Mouse (Mus musculus) layer of hippocampus, adult 2 months (tissue): ENCODE measurements around the gene Mprip. TPM values are rescaled to one million over a fixed set of nuclear protein-coding genes. Genes with fewer than 3 reads are reported as not detected.

Source experiments
- DNase-seq, 2 experiments: peaks; one replicate each; pipeline ENCODE4 v3.0.0; 2022; ENCODE audit warnings: low spot score in 2 of 2
- H3K27ac ChIP-seq: fragments of 200-600 bp; 2 replicates; pipeline ENCODE4 v1.8.1; 2022
- H3K4me3 ChIP-seq: fragments of 200-600 bp; 2 replicates; pipeline ENCODE4 v1.8.1; 2022; ENCODE audit warnings: mild to moderate bottlenecking
- CTCF ChIP-seq: fragments of 200-600 bp; conservative IDR thresholded peaks from 2 replicates; pipeline ENCODE4 v1.8.1; 2022; ENCODE audit warnings: antibody characterized with exemption, mild to moderate bottlenecking, moderate library complexity
- total RNA-seq, 2 experiments: library from RNA; stranded (reverse); gene quantifications; 2 replicates each; pipeline ENCODE4 v1.2.3; 2021

Mprip gene
- total RNA-seq, 2 experiments from 2014 or later: 288 to 302 TPM

GRCm38 (mm10) chr11:59780241-59780640, 119.1 kb downstream of the Mprip start:
- DNase-seq: no peak
- H3K27ac ChIP-seq: no peak overlapping the region; the same call in 1 of the 2 replicates
- no peak overlapping the region for H3K4me3 ChIP-seq
- no peak for TF ChIP-seq CTCF

GRCm38 (mm10) chr11:59782091-59782590, 121.0 kb downstream of the Mprip start:
- Histone ChIP-seq H3K4me3 (no peak overlapping the region), H3K27ac (no peak overlapping the region)
- TF ChIP-seq CTCF: no peak
- no peak for DNase-seq

- DNase-seq: no peak
- no peak overlapping the region for H3K27ac ChIP-seq
- no peak overlapping the region for H3K4me3 ChIP-seq
- TF ChIP-seq CTCF: no peak
Measured at GRCm38 (mm10) chr11:59783591-59783990, 122.5 kb downstream of the Mprip start.

GRCm38 (mm10) chr11:59786444-59787198, 125.5 kb downstream of the Mprip start:
- DNase-seq: no peak
- TF ChIP-seq CTCF: no peak
- Histone ChIP-seq H3K4me3 (peak overlapping the region; percentile 51), H3K27ac (no peak overlapping the region)

- Histone ChIP-seq H3K4me3 (peak within 1 kb of the TSS; percentile 51), H3K27ac (no peak within 1 kb of the TSS)
- TF ChIP-seq CTCF: no peak; the same call in 1 of the 2 replicates
- DNase-seq: no peak
Measured at GRCm38 (mm10) chr11:59787199-59787781, 126.2 kb downstream of the Mprip start, which contains the start of gene Pld6. Pld6 (minus strand) TSS chr11:59787645.

GRCm38 (mm10) chr11:59789311-59789710, 128.2 kb downstream of the Mprip start:
- no peak for DNase-seq
- TF ChIP-seq CTCF: no peak
- H3K4me3 ChIP-seq: no peak overlapping the region
- no peak overlapping the region for H3K27ac ChIP-seq

GRCm38 (mm10) chr11:59793390-59793789, 132.3 kb downstream of the Mprip start:
- no peak for TF ChIP-seq CTCF
- Histone ChIP-seq H3K27ac (no peak overlapping the region), H3K4me3 (no peak overlapping the region)
- DNase-seq: no peak

GRCm38 (mm10) chr11:59800412-59800811, 139.3 kb downstream of the Mprip start:
- Histone ChIP-seq H3K27ac (no peak overlapping the region), H3K4me3 (no peak overlapping the region)
- DNase-seq: no peak
- peak; percentile 28 for TF ChIP-seq CTCF

- TF ChIP-seq CTCF: no peak
Measured at GRCm38 (mm10) chr11:59801881-59802280, 140.8 kb downstream of the Mprip start.

GRCm38 (mm10) chr11:59803516-59803915, 142.4 kb downstream of the Mprip start:
- Histone ChIP-seq H3K4me3 (no peak overlapping the region), H3K27ac (no peak overlapping the region)
- TF ChIP-seq CTCF: no peak
- no peak for DNase-seq

More at GRCm38 (mm10) chr11:59801881-59802280, 140.8 kb downstream of the Mprip start:
- Histone ChIP-seq H3K27ac (no peak overlapping the region), H3K4me3 (no peak overlapping the region)
- no peak for DNase-seq

- H3K4me3 ChIP-seq: no peak overlapping the region
- 0 out of 2 replicates have a peak, but pooled peaks have one; percentile 12 for TF ChIP-seq CTCF
- DNase-seq: no peak
- no peak overlapping the region for H3K27ac ChIP-seq
Measured at GRCm38 (mm10) chr11:59804409-59805110, 143.5 kb downstream of the Mprip start.

GRCm38 (mm10) chr11:59805256-59805655, 144.2 kb downstream of the Mprip start:
- TF ChIP-seq CTCF: no peak
- H3K27ac ChIP-seq: no peak overlapping the region
- DNase-seq: no peak
- H3K4me3 ChIP-seq: no peak overlapping the region

- Histone ChIP-seq H3K4me3 (no peak overlapping the region), H3K27ac (no peak overlapping the region)
- DNase-seq: no peak
- TF ChIP-seq CTCF: no peak
Measured at GRCm38 (mm10) chr11:59805656-59806055, 144.6 kb downstream of the Mprip start.
